Mouse (Mus musculus) gastrocnemius, postnatal 25 days (tissue): ENCODE data around the gene Atp8b4. TPM values are rescaled to one million over a fixed set of nuclear protein-coding genes. Genes with fewer than 3 reads are reported as not detected.
A peak's percentile ranks its signal among the peaks of the same experiment; 100 is the strongest.

ENCODE experiments used
- DNase-seq: peaks from one replicate; pipeline ENCODE4 v3.0.0; 2022
- total RNA-seq, 2 experiments: library from RNA; stranded (reverse); gene quantifications; 1 replicate in 1 of 2; 2 replicates in 1 of 2; pipeline ENCODE4 v1.2.3; 2021

The Atp8b4 gene
- total RNA-seq, 2 experiments from 2014 or later = 0.13 to 0.46 TPM

- no peak for DNase-seq
These were observed 66.2 kb downstream of the Atp8b4 start for GRCm38 (mm10) chr2:126434305-126434704.

- no peak for DNase-seq
These were observed 67.9 kb downstream of the Atp8b4 start for GRCm38 (mm10) chr2:126432481-126433066.

DNA sequence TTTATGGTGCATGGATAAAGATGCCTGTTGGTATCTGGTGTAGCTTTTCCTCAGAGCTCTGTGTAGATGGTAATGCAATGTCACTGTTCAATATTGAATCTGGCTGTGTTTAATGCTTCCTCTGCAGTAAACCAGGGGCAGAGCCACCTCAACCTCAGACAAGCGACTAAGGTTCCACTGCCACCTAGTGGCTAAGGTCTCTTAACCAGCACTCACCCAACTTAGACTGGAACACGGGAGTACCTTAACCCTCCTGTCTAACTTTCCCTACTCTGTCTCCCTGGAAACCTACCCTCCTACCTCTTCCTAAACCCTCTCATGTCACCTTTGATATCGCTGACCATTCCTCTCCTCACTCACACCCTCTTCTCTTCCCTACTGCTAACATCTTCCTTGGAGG lies 71.2 kb downstream of the Atp8b4 start:
- DNase-seq = no peak

DNA sequence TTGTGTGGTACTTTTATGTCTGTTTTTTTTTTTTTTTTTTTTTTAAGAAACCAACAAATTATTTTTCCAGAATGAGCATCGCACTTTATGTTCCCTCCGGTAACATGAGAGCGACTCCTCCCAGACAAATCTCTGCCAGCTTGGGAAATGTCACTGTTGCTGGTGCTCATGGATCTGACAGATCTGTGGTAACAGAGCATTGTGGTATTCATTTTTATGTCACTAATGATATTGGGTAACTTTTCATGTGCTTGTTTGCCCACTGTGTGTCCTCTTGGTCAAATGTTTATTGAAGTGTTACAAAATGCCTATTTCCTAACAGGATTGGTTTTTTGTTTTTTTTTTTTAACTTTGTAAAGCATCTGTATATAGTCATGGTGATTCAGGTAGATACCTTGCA lies 75.3 kb downstream of the Atp8b4 start:
- DNase-seq = no peak

DNA sequence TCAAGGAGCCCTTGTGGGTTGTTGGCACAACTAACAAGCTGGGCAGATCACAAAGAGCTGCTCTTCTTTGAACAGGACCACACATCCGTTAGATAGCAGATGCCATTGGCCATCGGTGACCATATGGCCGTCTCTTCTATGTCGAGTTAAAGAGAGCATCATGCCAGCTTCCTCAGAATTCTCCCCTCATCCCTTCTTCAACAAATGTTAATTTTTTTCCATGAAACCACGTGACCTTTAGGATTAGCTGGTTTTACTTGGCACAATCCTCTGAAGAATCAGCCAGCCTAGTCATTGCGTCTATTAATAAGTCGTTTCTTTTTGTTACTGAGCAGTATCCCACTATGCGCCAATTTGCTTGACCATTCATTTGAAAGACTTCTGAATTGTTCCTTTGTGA lies 75.8 kb downstream of the Atp8b4 start:
- no peak for DNase-seq

GRCm38 (mm10) chr2:126420901-126421300 lies 79.6 kb downstream of the Atp8b4 start:
- DNase-seq = no peak

DNA sequence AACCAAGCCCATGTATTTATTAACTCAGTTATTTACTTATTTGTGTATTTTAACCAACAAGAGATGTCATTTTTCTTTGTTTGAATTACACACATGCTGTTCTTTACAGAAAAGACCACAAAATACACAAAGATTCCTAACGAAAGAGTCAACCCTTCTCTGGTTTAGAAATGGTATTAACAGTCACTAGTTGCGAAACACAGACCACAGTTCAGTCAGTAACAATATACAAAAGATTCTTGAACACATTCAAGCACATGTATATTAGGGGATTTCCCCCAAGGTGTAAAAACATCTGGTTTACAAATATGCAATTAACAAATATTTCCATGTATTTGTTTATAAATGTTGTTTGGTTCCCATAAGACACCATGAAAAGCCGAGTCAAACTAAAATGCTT lies 81.6 kb downstream of the Atp8b4 start:
- no peak for DNase-seq

- DNase-seq = no peak
These were observed 83.7 kb downstream of the Atp8b4 start for GRCm38 (mm10) chr2:126416772-126417171.

DNA sequence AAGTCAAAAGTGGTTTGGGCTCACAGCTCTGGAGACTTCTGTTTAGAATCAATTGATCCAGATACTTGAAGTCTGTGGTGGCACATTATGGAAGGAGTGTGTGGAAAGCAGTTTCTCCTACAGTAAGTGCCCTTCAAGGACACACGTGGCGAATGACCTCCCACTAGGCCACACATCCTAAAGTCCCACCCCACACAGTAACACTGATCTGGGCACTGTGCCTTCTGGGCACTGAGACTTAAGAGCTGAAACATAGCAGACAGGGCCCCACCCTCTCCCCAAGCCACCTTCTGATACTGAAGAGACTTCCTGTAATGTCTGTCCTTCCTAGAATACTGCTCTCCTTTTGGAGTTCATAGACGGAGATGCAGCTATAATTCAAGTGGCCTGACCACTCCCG lies 84.5 kb downstream of the Atp8b4 start:
- DNase-seq = no peak

- DNase-seq = no peak
These were observed 87.7 kb downstream of the Atp8b4 start for GRCm38 (mm10) chr2:126412759-126413158.

- no peak for DNase-seq
These were observed 101.0 kb downstream of the Atp8b4 start for GRCm38 (mm10) chr2:126399454-126399853.

DNA sequence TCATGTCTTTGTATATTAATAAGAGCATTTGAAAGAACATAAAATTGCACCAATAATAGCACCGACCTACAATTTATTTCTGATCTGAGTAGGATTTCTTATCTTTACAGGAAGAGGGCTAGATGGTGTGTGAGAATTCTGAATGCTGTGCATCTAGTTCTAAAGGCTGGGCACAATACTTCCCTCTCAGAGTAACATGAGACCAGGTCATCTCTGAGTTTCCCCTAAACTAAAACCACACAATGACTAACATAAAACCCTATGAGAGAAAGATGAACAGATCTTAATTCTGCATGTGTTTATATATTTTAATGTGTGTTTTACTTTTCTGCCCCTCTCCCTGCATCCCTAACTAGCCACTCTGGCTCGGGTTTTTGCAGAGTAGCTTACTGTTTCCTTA lies 101.5 kb downstream of the Atp8b4 start:
- DNase-seq = no peak

- no peak for DNase-seq
These were observed 102.3 kb downstream of the Atp8b4 start for GRCm38 (mm10) chr2:126398216-126398615.

- no peak for DNase-seq
These were observed 103.0 kb downstream of the Atp8b4 start for GRCm38 (mm10) chr2:126397513-126397912.

DNA sequence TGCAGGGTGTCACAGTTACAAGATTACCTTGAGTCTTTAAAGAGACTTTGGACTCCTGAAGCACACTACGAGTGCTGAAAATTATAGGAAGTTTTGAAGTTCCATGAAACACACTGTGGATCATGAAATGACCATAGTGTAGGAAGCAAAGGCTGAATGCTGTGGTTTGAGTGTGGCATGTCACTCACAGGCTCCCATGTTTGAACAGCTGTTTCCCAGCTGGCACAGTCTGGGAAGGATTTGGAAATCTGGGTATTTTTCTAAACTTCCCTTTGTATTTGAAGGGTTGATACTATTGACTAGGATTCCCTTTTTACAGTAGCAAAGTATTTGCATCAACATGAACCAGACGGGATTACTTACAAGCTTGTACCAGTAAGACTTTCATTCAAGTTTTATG lies 105.5 kb downstream of the Atp8b4 start:
- no peak for DNase-seq

DNA sequence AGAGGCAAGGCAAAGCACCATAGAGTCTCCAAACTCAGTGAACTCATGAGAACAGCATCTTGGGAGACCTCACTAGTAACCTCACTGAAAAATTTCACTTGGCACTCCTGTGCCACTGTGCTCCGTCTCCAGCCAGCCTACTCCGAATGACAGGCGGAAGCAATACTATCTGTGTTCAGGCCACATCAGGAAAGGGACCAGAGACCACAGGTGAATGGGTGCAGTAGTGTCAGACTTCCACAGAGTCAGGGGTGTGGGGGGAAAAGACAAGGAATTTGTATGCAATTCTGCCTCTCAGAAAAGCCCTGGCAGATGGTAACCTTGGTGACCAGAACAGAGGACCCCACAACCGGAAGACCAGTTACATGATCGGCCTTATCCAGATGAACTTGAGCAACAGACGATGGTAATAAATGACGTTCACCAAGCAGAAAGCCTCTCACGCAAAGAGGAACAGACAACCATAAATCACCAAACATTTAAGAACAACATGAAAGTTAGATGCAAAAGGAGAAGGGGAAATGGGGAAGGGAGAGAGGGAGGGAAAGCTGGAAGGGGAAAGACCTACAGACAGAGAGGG lies 112.9 kb downstream of the Atp8b4 start:
- no peak for DNase-seq

GRCm38 (mm10) chr2:126386056-126386455 lies 114.4 kb downstream of the Atp8b4 start:
- DNase-seq = no peak

DNA sequence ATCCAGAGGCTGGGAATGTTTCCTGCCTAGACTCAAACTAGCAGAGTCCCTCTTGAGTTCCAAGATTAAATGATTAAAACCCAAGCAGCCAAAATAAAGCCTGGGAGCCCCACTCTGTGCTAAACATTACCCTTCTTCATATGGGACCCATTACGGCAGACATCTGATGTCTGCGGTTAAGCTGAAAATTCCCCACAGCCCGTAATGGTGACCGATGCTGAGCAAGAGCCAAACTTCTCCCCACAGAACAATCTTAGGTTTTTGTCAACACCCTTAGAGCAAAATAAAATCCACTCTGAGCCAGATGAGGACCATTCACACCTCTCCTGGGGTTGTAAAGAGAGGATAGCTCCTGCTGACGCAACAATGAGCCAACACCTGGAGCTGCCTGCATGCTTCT lies 120.2 kb downstream of the Atp8b4 start:
- DNase-seq = no peak

- DNase-seq = no peak
These were observed 128.8 kb downstream of the Atp8b4 start for GRCm38 (mm10) chr2:126371634-126372033.

DNA sequence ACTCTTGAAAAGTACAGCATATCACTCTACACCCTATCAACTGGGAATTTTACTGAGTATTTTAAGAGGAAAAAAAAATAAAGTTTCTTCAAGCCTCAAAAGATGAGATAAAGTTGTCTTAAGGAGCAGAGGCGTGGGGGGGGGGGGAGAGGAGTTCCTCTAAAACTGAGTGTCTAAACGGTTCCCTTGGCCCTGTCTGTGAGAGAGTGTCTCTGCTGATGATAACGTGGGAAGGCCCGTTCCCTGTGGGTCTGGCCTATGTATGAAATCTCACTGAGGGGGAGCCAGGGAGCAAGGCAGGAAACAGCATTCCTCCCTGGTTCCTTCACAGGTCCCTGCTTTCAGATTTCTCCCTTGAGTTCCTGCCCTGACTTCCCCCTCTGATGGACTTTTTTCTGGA lies 130.7 kb downstream of the Atp8b4 start:
- no peak for DNase-seq

DNA sequence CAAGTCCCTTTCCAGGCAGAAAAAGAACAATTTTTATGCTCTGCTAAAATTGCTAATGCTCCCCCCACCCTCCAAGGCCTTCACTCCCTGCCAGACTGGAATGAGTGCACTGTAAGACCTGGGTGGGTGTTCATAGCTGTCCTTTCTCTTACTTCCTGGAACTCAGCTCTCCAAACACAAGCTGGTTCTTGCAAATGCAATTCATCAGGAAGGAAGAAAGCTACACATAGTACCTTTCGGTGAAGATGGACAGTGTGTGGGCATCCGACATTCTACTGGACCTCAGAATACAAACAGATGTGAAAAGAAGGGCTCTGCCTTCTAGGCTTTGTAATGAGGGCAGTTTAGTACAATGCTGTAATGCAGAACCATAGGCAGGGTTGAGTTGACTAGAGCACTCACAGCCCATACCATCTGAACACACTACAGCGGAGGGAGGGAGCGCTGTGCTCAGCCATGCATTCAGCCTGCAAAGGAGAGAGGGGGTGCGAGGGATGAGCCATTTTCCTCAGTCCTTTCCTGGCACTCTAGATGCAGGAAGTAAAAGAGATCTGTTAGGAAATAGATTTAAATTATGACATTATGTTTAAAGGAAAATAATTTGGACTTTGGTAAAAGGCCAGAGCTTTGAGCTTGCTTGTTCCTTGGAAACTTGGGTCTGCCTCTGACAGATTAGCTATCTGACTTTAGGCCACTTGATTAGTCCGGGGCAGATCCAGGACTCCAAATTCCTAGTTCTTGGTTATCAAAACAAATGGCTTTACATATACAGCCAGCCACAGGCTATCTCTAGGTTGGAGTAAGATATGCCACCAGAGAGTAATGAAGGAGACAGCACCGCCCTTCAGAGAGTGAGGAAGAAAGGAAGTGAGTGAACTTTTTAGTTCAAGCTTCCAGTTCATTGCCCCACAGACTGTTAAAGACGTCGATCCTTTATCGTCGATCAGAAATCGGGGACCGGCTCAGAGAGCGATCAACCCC lies 136.4 kb downstream of the Atp8b4 start:
- no peak for DNase-seq

DNA sequence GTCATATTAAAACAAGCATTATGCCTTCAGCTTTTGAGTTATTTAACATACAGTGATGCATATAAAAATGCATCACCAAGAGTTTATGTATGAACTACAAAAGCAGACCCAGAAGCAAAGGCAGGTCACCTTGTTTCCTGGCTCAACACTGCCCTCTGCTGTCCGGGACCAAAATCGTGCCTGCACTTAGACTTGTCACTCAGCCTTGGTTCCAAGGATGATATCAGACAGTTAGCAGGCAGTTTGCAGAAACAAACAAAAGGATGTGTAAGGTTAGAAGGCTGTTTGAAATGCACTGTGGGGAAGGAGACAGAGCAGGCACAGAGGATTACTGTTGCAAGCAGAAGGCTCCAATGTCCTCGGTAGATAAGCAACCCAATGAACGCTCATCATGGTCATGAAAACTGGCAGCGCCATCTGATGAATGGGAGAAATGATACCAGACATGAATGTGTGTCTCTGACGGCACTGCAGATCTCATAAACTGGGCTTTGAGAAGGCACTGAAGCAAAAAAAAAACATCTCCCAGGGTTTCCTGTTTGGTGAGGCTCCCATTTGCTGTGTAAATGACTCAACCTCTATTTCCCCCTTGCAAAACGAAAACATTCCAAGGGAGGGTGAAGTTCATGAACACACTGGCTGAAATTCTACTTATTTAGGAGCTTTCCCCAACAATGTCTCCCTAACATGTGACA lies 137.3 kb downstream of the Atp8b4 start:
- peak; percentile 54 for DNase-seq
